Mouse (Mus musculus) cerebellum, adult 8-10 months (tissue): ENCODE results near the gene Abhd17a.
A peak's percentile ranks its signal among the peaks of the same experiment; 100 is the strongest.
"Not testable (repeated sequence)": the region's sequence is repeated elsewhere in the genome, so short reads cannot be mapped to it uniquely, and the experiment has no call there.

Experiments
- DNase-seq: peaks from one replicate; pipeline ENCODE4 v3.0.0; 2022

The Abhd17a gene

DNA sequence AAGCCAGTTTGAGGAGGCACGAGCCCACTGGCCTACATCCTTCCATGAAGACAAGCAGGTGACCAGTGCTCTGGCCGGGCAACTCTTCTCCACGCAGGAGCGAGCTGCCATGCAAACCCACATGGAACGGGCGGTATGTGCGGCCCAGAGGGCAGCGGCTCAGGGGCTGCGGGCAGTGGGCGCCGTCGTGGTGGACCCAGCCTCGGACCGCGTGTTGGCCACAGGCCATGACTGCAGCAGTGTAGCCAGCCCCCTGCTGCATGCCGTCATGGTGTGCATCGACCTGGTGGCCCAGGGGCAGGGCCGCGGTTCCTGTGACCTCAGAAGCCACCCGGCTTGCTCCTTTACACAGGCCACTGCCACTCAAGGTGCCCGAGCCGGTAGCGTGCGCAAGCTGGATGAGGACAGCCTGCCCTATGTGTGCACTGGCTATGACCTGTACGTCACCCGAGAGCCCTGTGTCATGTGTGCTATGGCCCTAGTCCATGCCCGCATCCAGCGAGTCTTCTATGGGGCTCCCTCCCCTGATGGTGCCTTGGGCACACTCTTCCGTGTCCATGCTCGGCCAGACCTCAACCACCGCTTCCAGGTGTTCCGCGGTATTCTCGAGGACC is 16.7 kb upstream of the Abhd17a start:
- peak; percentile 35 for DNase-seq

DNA sequence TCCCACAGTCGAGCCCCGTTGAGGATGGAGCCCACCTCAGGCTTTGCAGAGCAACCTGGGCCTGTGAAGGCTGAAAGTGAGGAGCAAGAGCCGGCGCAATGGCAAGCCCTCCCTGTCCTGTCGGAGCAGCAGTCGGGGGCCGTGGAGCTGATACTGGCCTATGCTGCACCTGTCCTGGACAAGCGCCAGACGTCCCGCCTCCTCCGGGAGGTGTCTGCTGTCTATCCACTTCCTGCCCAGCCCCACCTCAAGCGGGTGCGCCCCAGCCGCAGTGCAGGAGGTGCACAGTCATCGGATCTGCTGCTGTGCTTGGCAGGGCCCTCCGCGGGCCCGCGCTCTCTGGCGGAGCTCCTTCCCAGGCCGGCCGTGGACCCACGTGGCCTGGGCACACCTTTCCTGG is 16.2 kb upstream of the Abhd17a start:
- peak; percentile 44 for DNase-seq

DNA sequence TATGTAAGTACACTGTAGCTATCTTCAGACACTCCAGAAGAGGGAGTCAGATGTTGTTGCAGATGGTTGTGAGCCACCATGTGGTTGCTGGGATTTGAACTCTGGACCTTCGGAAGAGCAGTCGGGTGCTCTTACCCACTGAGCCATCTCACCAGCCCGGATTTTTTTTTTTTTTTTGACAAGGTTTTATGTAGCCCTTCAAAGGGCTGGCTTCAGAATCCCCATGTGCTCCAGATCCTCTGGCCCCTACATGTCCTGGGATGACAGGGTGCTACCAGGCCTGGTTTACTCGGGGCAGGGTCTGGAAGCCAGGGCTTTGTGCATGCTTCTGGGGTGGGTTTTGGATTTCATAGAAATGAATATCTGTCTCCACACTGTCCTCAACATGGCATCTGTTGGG is 15.6 kb upstream of the Abhd17a start, which contains the start of gene Gm49322:
Gene Gm49322, plus strand, starts transcription at position 301 of the 400 bp plus-strand sequence.
- DNase-seq = not testable (repeated sequence)

DNA sequence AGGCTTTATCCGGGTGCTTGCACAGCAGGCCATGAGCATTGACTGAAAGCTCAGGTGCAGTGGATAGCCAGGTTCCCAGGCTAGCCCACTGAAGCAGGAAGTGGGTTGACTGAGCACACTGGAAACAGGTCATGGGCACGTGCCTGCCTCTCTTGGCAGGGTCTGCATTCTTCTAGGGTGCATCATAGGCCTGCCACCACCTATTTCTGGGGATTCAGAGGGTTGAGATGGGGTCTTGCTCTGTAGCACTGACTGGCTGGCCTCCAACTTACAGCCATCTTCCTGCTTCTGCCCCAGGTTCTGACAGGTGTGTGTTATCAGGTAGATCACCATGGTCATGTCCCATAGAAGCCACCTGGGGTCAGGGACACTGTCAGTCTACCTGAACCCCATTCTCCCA is 14.8 kb upstream of the Abhd17a start:
- no peak for DNase-seq

DNA sequence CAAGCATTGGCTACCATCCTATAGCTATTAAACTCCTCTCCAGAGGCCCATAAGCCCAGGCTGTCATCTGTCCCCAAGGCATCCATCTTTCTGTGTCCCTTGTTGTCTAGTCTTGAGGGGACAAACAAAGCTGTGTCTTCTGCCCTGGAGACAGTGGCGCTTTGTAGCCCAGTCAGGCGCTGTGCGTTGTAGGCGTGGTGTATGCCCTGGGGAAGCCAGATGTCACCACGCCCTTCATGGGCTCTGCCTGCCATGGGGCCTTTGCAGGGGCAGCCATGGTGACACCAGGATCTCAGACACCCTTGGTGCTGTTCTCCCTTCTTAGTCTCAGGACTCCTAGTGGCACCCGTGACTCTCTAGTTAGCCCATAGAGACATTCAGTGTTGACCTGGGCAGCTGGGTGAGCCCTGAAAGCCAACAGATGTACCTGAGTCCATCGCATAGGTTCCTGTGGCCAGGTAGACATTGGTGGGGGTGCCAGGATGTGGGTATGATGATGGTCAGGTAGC is 13.9 kb upstream of the Abhd17a start:
- DNase-seq = peak; percentile 36

DNA sequence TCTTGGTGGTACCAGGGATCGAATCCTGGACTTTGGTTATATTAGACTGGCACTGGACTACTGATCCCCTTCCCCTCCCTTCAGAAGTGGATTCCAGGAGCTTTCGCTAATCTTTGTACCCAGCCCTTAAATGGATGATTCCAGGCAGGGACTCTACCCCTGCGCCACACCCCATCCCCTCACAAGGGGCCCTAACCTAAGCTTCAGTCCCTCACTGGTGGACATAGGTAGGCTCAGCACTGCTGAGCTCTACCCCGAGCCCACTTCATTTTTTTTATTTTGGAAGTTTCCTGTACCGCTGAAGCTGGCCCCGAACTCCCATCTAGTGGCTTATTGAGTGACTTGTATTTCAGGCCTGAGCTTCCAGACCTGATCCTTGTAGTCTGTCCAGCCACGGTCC is 13.2 kb upstream of the Abhd17a start:
- no peak for DNase-seq

DNA sequence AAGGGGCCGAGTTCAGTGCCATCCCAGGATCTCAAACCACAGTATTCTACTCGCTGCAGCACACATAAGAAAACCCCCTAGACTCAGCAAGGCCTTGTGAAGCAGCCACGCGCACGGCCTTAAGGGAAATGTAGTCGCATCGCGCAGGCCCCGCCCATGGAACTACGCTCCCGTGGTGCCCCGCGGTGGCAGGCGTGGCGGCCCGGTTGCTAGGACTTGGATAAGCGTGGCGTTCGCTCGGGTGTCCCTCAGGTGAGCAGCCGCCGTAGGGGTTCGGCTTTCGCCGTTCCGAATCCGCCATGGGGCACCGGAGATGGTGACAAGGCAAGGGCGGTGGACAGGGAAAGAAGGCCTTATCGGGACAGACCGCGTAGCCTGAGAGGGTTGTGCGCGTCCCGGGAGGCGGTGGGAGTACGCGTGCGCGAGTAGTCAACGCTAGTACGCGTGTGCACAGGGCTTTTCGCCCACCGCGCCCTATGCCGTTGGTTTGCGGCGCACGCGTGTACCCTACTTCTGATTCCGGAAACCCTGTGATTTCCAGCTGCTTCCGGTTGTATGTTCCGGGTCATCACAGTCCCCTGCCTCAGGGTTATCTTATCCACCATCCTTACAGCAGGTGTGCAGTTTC is 12.7 kb upstream of the Abhd17a start, which contains the start of the genes Scamp4 and Adat3:
Gene Scamp4, plus strand, starts transcription at position 175 of the 628 bp plus-strand sequence.
Gene Adat3, plus strand, starts transcription at position 183 of the 628 bp plus-strand sequence.
- peak; percentile 94 for DNase-seq

DNA sequence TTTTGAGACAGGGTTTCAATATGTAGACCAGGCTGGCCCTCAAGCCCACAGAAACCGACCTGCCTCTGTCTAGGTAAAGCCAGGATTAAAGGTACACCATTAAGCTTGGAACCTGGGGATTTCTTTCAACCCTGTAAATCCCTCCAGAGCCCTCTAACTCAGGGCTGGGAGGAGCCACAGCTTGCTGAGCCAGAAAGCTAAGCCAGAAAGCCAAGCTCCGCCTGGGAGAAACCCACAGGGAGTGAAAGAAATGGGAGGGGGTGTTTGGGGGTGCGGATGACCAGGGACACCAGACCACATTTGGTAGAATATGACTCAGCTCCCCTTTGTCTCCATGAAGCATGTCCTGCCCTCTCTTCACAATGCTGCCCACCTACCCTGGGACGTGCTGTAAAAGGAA is 6.2 kb upstream of the Abhd17a start:
- no peak for DNase-seq

DNA sequence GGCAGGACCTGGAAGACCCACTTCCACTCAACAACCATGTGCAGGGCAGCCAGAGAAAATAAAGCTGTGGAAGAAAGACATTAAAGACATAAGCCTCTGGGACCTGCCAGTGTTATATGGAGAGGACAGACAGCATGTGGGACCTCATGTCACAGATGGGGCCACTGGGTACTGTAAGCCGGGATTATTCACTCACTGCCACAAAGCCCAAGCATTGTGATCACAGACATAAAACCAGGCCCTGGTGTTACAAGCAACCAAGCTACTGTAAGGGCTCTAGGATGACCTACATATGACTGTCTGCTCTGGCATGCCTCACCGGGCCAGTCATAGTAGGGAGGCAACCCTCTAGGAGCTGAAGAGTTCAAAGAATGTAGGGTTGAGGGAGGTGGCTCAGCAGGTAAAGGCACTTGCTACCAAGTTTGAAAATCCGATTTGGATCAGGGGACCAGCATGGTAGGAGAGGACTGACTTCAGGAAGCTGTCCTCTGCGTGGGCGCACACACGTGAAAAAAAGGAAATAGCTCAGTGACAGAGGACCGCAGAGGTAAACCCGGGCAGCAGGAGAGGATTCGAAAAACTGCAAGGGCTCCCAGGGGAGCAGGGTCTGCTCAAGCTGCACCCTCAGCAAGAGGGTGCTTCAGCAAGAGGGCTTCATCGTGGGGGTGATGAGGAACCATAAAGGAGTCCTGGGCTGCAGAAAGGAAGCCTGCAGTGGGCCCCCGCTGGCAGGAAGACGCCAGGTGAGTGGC is 838 bp downstream of the Abhd17a start:
- peak; percentile 31 for DNase-seq

DNA sequence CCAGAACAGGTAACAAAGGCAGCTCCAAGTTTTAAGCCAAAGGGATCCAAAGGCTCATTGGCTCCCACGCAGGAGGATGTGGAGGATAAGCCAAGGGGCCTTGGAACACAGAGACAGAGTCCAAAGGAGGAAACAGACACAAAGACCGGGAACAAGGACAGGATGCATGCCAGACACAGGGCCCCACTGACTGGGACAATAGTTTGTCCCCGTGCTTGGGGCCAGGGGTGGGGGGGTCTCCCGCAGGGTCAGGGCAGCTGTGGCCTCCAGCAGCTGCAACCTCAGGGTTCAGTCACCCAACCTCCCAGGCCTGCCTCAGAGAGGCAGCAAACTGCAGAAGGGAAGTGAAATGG is 2.9 kb downstream of the Abhd17a start:
- no peak for DNase-seq

DNA sequence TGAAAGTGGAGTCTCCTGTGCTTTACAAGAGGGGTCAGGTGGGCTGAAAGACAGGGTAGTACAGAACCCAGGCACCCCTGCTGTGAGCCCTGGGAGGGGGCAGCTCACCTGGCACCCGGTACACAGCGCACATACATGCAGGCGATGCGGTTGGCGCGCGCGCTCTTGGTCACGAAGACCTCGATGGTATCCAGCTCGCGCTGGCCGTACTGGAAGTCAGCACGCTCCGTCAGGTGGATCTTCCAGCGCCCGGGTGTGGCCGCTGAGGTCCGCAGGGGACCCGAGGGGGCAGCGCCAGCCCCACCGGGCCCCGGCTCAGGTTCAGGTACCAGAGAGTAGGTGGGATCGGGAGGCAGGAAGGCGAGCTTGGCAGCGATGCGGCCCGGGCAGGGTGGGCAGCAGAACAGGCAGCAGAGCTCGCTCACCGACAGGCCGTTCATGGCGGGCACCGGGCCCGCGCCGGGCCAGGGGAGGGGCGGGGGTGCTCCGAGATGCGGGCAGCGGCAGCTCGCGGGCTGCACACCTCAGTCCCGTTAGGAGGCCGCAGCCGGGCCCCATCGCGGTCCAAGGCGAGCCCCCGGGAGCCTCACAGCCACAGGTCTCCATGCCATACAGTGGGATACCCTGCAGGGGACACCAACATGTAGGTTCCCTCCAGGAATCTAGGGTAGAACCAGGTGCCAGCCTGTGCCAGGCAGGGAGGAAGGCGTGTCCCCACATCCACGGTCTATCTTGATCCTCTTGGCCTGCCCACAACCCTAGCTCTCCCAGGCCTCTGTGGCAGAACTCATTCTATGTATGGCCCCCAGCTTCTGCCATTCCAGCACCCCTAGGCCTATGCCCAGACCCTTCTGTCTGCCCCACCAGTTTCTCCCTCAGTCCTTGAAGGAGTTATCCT is 3.5 kb downstream of the Abhd17a start:
- DNase-seq = peak; percentile 39

DNA sequence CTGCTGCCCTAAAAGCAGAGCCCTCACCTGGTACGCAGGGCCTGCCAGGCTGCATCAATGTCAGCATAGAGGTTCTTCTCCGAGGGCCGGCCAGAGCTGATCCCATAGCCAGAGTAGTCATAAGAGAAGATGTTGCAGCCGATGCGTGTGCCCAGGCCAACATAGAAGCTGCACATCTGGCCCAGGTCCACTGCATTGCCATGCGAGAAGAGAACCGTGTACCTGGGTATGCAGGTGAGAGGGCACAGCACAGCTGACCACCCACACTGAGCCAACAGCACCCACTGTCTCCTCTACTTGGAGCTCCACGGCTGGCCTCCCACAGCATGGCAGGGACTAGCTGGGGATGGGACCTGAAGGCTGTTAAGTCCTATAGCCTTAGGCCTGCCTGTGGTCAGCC is 4.6 kb downstream of the Abhd17a start:
- DNase-seq = no peak

DNA sequence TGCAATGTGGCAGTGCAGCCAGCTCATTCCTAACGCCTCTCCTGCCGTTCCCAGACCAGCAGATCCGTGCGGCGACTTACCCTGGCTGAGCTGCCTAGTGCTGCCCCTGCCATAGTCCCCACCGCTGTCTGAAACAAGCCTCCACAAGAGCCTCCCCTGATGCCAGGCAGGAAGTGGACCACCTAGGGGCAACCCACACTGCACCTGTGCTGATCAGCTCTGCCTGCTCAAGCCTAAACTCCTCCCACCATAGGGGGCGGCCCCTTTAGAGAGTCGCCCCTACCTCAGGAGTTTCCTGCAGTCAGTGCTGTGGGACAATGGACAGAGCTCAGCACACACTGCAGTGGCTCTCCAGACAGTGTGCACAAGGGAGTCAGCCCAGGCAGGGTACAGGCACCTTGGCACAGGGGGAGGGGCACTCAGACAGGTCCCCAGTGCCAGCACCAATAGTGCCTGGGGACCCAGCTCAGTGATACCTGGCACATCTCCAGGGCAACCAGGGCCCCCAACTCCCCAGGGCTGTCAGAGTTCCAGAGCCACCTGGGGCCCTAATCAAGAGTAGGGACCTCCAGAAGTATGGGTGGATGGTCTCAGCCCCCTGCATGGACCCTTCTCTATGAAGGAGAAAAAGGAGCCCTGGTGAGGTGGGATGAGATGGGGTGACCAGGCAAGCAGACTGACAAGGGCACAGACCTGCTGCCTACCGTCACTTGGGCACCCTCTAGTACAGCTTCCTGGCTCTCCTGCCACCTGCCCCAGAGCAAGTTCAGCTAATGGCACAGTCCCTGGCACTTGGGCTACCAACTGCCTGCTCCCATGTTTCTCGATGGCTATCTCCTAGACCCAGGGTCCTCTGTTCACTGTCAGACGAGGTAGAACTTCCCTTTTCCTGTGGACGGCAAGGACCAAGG is 5.2 kb downstream of the Abhd17a start:
- no peak for DNase-seq

DNA sequence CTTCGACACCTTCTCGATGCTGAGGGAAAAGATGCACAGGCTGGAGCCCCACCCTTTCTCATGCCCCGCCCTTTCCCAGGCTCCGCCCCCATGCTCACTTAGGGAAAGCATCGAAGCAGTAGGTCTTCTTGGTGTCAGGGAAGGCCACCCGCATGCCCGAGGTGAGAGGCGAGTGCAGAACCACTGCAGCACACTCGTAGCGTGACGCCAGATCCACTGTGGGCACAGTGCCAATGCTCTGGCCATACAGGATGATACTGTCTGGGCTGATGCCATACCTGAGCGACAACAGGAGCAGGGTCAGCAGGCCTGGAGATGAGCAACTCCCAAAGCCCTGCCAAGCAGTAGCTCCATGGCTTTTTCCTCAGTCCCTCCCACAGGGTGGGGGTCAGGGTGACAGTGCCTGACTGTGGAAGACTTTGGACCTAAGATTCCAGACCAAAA is 6.1 kb downstream of the Abhd17a start:
- peak; percentile 50 for DNase-seq

DNA sequence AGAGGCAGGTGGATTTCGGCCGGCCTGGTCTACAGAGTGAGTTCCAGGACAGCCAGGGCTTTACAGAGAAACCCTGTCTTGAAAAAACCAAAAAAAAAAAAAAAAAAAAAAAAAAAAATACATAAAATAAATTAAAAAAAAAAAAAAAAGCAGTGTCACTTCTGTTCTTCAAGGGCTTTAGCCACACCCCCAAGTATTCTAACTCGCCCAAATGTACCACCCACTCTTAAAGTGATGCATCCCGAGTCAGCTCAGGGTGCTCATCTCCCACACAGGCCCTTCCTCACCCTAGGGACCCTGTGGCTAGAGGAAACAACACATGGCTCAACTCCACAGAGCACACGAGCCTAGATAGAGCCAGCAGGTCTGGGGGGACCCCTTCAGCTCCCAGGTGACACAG is 7.1 kb downstream of the Abhd17a start:
- DNase-seq = no peak

DNA sequence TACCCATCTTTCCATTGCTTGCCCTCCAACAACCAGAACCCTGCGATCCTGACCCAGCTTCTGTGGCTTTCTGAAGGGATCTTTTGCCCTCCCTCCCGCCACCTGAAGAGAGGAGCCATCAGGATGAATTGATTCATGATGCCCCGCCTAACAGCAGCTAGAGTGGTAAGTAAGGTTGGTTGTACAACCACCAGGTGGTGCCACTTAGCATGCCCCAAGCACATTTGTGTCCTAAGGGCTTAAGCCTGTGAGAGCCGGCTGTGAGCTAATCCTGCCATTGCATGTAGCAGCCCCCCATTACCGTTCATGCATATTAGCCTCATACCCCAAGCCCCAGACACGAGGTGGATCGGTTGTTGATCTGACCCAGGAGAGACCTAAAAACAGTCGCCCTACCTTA is 11.2 kb downstream of the Abhd17a start:
- no peak for DNase-seq

DNA sequence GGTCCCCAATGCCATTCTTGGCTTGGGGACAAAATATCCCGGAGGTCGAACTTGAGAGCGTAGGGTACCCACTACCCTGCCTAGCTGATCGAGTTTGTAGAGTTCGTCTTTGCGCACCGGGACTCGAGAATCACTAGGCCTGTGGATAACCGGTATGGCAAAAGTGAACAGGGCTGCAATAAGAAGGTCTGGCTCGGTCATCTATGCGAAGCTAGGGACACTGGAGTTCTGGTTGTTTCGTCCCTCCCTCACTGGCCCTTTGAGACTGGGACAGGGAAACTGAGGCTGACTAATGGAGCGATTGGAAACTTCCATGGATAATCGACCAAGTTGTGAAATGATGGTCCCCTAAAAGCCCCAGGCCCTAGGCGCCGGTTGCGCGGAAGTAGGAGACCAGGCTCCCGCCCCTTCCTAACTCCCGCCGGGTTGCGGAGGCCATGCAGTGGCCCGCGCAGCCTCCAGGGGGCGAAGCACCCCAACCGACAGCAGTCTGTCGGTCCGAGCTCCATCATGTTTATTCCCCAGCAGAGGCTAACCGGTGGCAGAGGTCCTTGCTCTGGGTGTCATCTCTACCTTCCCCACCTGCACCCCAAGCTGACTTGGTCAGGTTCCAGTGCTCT is 11.9 kb downstream of the Abhd17a start:
- peak; percentile 71 for DNase-seq

DNA sequence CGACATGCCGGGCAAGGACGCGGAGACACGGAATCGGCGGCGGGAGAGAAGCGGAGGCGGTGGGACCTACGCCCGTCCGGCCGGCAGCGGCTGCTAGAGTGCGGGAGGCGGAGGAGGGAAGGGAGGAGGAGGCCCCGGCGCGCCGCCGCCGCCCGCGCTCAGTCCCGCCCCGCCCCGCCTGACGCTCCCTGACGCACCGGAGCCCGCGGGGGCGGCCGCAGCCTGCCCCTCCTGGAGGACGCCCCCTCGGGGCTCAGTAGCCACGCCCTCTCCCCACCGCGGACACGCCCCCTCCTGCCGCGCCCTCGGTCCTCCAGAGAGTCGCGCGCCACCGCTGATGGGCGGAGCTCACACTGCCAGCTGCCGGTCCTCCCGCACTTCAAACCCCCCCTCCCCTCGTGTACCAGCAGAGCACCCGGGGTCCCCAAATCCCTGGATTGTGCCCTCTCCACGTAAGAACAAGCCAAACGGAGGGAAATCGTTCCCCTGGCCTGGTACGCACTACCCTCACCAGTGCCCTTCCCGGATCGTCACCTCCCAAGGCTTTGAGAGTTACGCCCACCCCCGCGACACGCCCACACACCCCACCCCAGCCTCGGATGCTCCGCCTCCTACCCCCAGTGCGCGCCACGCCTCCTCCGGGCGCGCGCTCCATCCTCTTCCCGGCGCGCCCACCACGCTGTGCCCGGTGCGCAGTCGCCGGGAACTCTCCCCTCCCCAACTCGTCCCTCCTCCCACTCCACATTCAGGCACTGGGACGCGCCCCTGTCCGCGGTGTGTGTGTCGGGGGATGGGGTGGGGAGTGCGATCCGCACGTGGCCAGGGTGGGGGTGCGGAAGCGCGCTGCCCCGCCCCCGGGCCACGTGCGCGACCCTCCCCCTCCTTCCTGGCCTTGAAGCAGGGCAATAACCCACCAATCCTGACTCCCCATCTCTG is 12.7 kb downstream of the Abhd17a start, which contains the start of gene Klf16:
Gene Klf16, minus strand, starts transcription at position 127 of the 936 bp plus-strand sequence.
- DNase-seq = peak; percentile 87

DNA sequence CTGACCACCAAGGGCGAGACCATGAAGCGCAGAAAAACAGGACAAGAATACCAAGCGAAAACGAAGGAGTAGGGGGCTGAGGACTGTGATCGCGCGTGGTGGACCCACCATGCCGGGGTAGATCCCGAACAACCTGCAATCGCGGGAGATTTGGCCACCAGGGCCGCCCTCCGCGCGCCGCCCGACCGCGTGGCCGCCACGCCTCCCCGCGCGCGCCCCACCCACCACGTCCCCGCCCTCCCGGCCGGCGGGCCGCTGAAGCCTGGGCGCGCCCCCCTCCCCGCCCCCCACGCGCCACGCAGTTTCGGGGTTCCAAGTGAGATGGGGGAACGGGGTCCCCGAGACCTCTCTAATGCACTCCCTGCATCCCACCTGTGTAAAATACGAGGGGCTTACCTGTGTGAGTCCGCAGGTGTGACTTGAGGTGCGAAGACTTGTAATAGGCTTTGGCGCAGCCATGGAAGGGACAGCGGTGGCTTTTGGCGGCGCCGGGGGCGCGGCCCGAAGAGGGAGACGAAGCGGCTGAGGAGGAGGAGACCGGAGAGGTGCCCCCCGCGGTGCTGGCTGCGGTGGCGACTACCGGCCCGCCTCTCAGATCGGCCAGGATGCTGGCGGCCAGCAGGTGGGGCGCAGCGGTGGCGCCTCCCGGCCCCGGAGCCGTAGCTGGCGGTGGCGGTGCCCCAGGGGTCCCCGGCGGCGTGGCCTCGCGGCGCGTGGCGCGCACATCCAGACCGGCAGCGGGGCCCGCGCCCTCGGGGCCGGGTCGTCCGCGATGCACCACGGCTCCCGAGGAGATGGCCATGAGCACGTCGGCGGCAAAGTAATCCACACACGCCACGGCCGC is 13.6 kb downstream of the Abhd17a start:
- DNase-seq = peak; percentile 67
